ENCODE assay signal across 19 mouse cellular contexts in the genomic region with DNA sequence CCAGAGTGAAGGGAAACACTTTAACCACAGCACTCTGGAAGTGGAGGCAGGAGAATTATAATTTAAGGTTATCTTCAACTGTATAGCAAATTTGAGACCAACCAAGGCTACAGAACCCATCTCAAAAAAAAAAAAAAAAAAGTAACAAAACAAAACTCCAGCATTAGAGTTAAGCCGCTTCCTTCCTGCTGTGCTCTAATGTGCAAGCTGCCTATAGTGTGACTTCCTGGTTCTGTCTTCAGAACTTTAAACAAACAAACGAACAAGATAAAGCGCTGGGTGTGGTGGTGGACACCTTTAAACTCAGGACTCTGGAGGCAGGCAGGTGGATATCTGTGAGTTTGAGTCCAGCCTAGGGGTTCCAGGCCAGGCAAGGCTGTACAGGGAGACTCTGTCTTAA. TPM values are rescaled to one million over a fixed set of nuclear protein-coding genes. Genes with fewer than 3 reads are reported as not detected.
DNase-seq lines count a peak whose midpoint lies in the region; ATAC-seq and TF ChIP-seq lines count a peak whose summit lies in the region.
"Had no signal": no experiment of that assay in that cellular context is flagged by ENCODE, and none has a peak within 500 bp of the region (broad histone marks: within the 10 kb centered on the region; RNA-seq: fewer than 3 reads in every experiment).

No protein-coding gene starts in this region.

- no peaks in the 10 kb centered on the region for H3K9me3 ChIP-seq in heart, postnatal 0 days (replicated peaks; ENCODE audit: control insufficient read depth, low read length)
- no peaks in the 10 kb centered on the region for H3K9me3 ChIP-seq in intestine, embryonic 15.5 days
- H3K9me3 ChIP-seq in stomach, postnatal 0 days (ENCODE audit: control insufficient read depth, low read length): no peaks in the 10 kb centered on the region
- H3K9me3 ChIP-seq: hindbrain, embryonic 15.5 days; megakaryocyte, embryonic 14.5 days had no signal

- WGBS in heart, postnatal 0 days: 57% methylated on average over 3 of the region's 3 CpGs
- 55% methylated on average over 3 of the region's 3 CpGs for WGBS in intestine, embryonic 15.5 days
- 41% methylated on average over 3 of the region's 3 CpGs for WGBS in stomach, postnatal 0 days

- no peak overlapping the region for H3K4me3 ChIP-seq in heart, postnatal 0 days (ENCODE audit: low read depth, low read length)
- no peak overlapping the region for H3K4me3 ChIP-seq in intestine, embryonic 15.5 days (replicated peaks)
- peak overlapping the region; percentile 6; the same call in 1 of the 2 replicates for H3K4me3 ChIP-seq in stomach, postnatal 0 days (ENCODE audit: low read depth, low read length)
- H3K4me3 ChIP-seq: erythroblast, embryonic 14.5 days; hindbrain, embryonic 15.5 days; megakaryocyte, embryonic 14.5 days had no signal

- H3K4me2 ChIP-seq in heart, postnatal 0 days (ENCODE audit: low read depth, low read length): no peak overlapping the region
- no peak overlapping the region for H3K4me2 ChIP-seq in intestine, embryonic 15.5 days (replicated peaks)
- peak overlapping the region; percentile 20 for H3K4me2 ChIP-seq in stomach, postnatal 0 days (replicated peaks; ENCODE audit: low read depth)
- H3K4me2 ChIP-seq: hindbrain, embryonic 15.5 days had no signal

- no peak for ATAC-seq in heart, postnatal 0 days (ENCODE audit: insufficient read depth, low read depth)
- peak; percentile 90 for ATAC-seq in CD4-positive, CD25-positive, alpha-beta regulatory T cell, adult 4 months
- peak; percentile 44; the same call in 1 of the 2 replicates for ATAC-seq in intestine, embryonic 15.5 days
- peak; percentile 54; the same call in 1 of the 2 replicates for ATAC-seq in stomach, postnatal 0 days (ENCODE audit: low FRiP score, low TSS enrichment)

- H3K27ac ChIP-seq in heart, postnatal 0 days (ENCODE audit: low read depth): peak overlapping the region; percentile 43; the same call in 1 of the 2 replicates
- H3K27ac ChIP-seq in intestine, embryonic 15.5 days: no peak overlapping the region
- peak overlapping the region; percentile 73 for H3K27ac ChIP-seq in stomach, postnatal 0 days (replicated peaks)
- H3K27ac ChIP-seq: hindbrain, embryonic 15.5 days; liver, embryonic 14.5 days had no signal

- intact Hi-C loops in heart, postnatal 25 days (cut with DNase I): no loop called here

- no peak for TF ChIP-seq CTCF in heart, postnatal 0 days (IDR thresholded peaks at IDR 0.05; ENCODE audit: low read depth)
- no peak for TF ChIP-seq CTCF in stomach, postnatal 0 days (IDR thresholded peaks at IDR 0.05; ENCODE audit: low read depth)

- H3K36me3 ChIP-seq in heart, postnatal 0 days (replicated peaks; ENCODE audit: control insufficient read depth, insufficient read depth, low read length): no peaks in the 10 kb centered on the region
- no peaks in the 10 kb centered on the region for H3K36me3 ChIP-seq in intestine, embryonic 15.5 days
- H3K36me3 ChIP-seq in stomach, postnatal 0 days (ENCODE audit: control insufficient read depth, insufficient read depth, low read length): no peaks in the 10 kb centered on the region
- H3K36me3 ChIP-seq: hindbrain, embryonic 15.5 days had no signal

- H3K27me3 ChIP-seq in heart, postnatal 0 days (ENCODE audit: control insufficient read depth, insufficient read depth, low read length): no peaks in the 10 kb centered on the region
- no peaks in the 10 kb centered on the region for H3K27me3 ChIP-seq in intestine, embryonic 15.5 days (replicated peaks)
- H3K27me3 ChIP-seq in stomach, postnatal 0 days (ENCODE audit: control insufficient read depth, insufficient read depth, low read length): no peaks in the 10 kb centered on the region
- H3K27me3 ChIP-seq: hindbrain, embryonic 15.5 days had no signal

- H3K9ac ChIP-seq in heart, postnatal 0 days (replicated peaks; ENCODE audit: low read depth, low read length): no peak overlapping the region
- no peak overlapping the region for H3K9ac ChIP-seq in intestine, embryonic 15.5 days
- H3K9ac ChIP-seq in stomach, postnatal 0 days (ENCODE audit: low read length): 0 out of 2 replicates have a peak overlapping the region, but pooled peaks have one; percentile 23
- H3K9ac ChIP-seq: hindbrain, embryonic 15.5 days; liver, embryonic 14.5 days had no signal

- no peak for DNase-seq in heart, postnatal 0 days (ENCODE audit: low spot score)
- no peak for DNase-seq in heart, postnatal 25 days (ENCODE audit: low spot score)
- DNase-seq in stomach, postnatal 0 days (ENCODE audit: low spot score): peak; percentile 29
- DNase-seq in cerebellum, adult 8-10 months: no peak
- no peak for DNase-seq in right cerebral cortex, adult 2 months (ENCODE audit: low spot score in 2 of 2)
- no peak for DNase-seq in cerebellum, adult 9-11 months
- DNase-seq: B cell, adult 2 months; cerebellum, adult 11-12 months; kidney, postnatal 25 days; layer of hippocampus, postnatal 36 days had no signal

- no peak for TF ChIP-seq EP300 in heart, postnatal 0 days (IDR thresholded peaks at IDR 0.05; ENCODE audit: low read depth)
- no peak for TF ChIP-seq EP300 in stomach, postnatal 0 days (optimal IDR thresholded peaks at IDR 0.05)

- H3K4me1 ChIP-seq in heart, postnatal 0 days (ENCODE audit: control insufficient read depth, insufficient read depth): no peaks in the 10 kb centered on the region; the same call in 1 of the 2 replicates
- H3K4me1 ChIP-seq in intestine, embryonic 15.5 days (replicated peaks): no peaks in the 10 kb centered on the region
- no peaks in the 10 kb centered on the region for H3K4me1 ChIP-seq in stomach, postnatal 0 days (replicated peaks; ENCODE audit: control insufficient read depth, insufficient read depth)
- H3K4me1 ChIP-seq: hindbrain, embryonic 15.5 days had no signal

RNA-seq across cellular contexts. Expression of gene Clec3b, which starts 1.3 kb away (rescaled TPM):
- 8.5 and 26.8 TPM in 2 replicates for total RNA-seq in heart, postnatal 0 days (2014; rRNA removed; ENCODE audit: low replicate concordance)
- polyA plus RNA-seq in heart, postnatal 0 days (2015; fragmentation: Nextera tagmentation; extraction: Ambion mirVana): 5.5 and 5.7 TPM in 2 replicates
- total RNA-seq in heart, postnatal 25 days (2021): 10 to 100 TPM; 63.0 to 63.6 TPM
- polyA plus RNA-seq in CD4-positive, CD25-positive, alpha-beta regulatory T cell, adult 4 months (2017; shearing (Covaris generic)): not detected
- polyA plus RNA-seq in intestine, embryonic 15.5 days (2015; fragmentation: Nextera tagmentation; extraction: Ambion mirVana): 0.51 TPM in 1 of 2 replicates, not detected in the other
- 13.9 and 17.1 TPM in 2 replicates for polyA plus RNA-seq in stomach, postnatal 0 days (2015; fragmentation: Nextera tagmentation; extraction: Ambion mirVana)
- total RNA-seq: monocyte, adult 5-6 weeks; neutrophil, adult 5-6 weeks had no signal
- polyA plus RNA-seq: erythroblast, embryonic 14.5 days; limb, embryonic 11.5 days had no signal

RNA-seq across cellular contexts. Expression of gene Exosc7, which starts 39.0 kb away (rescaled TPM):
- 20.2 and 29.5 TPM in 2 replicates for total RNA-seq in heart, postnatal 0 days (2014; rRNA removed; ENCODE audit: low replicate concordance)
- 45.6 and 49.7 TPM in 2 replicates for polyA plus RNA-seq in heart, postnatal 0 days (2015; fragmentation: Nextera tagmentation; extraction: Ambion mirVana)
- total RNA-seq in heart, postnatal 25 days (2021): 10 to 100 TPM; 28.0 to 30.2 TPM
- polyA plus RNA-seq in CD4-positive, CD25-positive, alpha-beta regulatory T cell, adult 4 months (2017; shearing (Covaris generic)): 100 to 1,000 TPM; 105 to 108 TPM
- polyA plus RNA-seq in intestine, embryonic 15.5 days (2015; fragmentation: Nextera tagmentation; extraction: Ambion mirVana): 135 and 138 TPM in 2 replicates
- 73.1 and 73.5 TPM in 2 replicates for polyA plus RNA-seq in stomach, postnatal 0 days (2015; fragmentation: Nextera tagmentation; extraction: Ambion mirVana)

RNA-seq across cellular contexts. Expression of gene Zdhhc3, which starts 39.0 kb away (rescaled TPM):
- total RNA-seq in heart, postnatal 0 days (2014; rRNA removed; ENCODE audit: low replicate concordance): 51.7 and 73.5 TPM in 2 replicates
- 33.4 and 35.7 TPM in 2 replicates for polyA plus RNA-seq in heart, postnatal 0 days (2015; fragmentation: Nextera tagmentation; extraction: Ambion mirVana)
- total RNA-seq in heart, postnatal 25 days (2021): 10 to 100 TPM; 42.8 TPM
- polyA plus RNA-seq in CD4-positive, CD25-positive, alpha-beta regulatory T cell, adult 4 months (2017; shearing (Covaris generic)): 10 to 100 TPM; 11.5 to 13.1 TPM
- polyA plus RNA-seq in intestine, embryonic 15.5 days (2015; fragmentation: Nextera tagmentation; extraction: Ambion mirVana): 78.6 and 82.6 TPM in 2 replicates
- 64.7 and 65.7 TPM in 2 replicates for polyA plus RNA-seq in stomach, postnatal 0 days (2015; fragmentation: Nextera tagmentation; extraction: Ambion mirVana)
